Mouse (Mus musculus) cerebellum, adult 9-10 months (tissue): ENCODE measurements around the gene Rgs9.
"Not testable (repeated sequence)": the region's sequence is repeated elsewhere in the genome, so short reads cannot be mapped to it uniquely, and the experiment has no call there.

ENCODE experiments used
- DNase-seq: peaks from one replicate; pipeline ENCODE4 v3.0.0; 2022

Rgs9 gene

DNA sequence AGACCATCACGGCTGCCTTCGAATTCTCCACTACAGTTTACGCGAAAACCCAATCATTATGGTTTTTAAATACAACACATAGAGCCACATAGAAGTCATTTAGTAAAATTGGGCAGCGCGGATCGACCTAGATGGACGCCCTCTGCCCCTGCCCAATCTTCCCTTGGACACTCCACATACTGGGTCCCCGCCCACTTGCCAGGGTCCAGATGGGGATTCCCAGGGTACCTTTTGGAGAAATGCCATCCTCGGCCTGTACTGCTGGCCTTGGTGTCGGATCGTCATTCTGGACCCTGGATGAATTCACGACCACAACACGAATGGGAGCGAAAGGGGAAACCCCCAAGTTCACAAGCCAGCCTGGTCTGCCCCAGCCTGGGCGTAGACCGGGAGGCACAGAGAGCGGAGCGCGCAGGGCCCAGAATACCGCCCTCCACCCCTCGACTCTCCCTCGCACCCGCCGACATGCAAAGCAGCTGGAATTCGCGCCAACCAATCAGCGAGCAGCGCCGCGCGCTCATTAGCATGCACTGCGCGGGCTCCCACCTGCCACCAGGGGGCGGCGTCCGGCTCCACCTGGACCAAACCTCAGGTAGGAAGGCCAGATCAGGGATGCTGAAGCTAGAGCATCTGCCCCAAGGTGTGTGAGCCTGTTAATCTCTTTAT lies at the start of gene Rgs9:
TSS of gene Rgs9 (minus strand) at position 420 of the 666 bp plus-strand sequence.
- DNase-seq = peak; percentile 95

DNA sequence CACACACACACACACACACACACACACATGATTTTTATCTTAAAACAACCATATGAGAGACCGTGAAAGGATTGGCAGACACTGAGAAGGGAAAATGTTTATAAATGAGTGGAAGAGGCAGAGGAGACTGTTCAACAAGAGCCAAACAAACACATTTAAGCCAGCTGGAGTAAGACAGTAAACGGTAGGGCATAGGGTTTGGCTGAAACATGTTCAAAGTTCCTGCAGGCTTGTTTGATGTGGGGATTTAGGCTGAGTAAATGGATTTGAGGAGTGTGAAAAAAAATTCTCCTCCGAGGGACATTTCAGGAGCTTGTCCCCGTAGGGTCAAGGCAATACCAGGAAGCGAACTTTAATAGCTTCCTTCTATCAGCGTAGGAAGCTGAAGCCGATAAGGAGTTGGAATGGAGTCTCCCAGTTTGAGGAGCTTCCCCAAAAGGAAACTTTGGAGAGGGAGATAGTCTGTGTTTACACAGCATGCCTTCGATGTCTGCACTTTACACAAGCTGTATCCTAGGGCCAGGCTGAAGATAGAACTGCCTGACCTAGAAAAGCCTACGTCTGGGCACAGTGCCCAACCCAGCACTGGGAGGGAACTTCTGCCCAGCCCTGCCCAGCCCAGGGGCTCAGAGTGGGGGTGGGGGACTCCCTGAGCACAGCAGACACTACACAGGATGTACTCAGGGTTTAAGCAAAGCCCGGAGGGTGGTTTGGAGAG lies 49.5 kb upstream of the Rgs9 start:
- DNase-seq = peak; percentile 93

DNA sequence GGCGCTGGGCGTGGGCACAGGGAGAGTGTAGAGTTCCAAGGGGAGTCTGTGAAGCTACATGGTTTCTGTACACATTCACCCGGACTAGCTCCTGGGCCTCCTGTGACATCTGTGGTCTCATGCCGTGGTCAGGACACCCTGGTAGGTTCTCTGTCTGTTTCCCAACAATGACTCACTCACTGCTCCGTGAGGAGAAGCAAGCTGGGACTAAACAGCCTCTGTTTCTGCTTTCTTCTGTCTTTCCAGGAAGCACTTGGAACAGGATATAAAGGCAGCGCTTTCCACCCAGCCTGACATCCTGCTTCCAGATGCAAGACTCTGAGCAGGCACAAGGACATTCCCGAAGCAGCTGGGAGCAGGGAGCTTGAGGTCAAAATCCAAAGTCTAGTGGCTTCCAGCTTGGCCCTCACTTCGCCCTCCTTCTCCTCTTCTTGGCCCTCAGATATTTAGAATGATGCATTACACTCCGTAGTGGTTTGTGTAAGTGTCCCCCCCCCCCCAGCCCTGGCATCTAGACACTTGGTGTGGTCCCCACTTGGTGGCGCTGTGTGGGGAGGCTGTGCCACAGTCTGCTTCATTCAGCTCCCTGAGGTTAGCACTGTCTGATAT lies 46.2 kb upstream of the Rgs9 start:
- peak; percentile 71 for DNase-seq

DNA sequence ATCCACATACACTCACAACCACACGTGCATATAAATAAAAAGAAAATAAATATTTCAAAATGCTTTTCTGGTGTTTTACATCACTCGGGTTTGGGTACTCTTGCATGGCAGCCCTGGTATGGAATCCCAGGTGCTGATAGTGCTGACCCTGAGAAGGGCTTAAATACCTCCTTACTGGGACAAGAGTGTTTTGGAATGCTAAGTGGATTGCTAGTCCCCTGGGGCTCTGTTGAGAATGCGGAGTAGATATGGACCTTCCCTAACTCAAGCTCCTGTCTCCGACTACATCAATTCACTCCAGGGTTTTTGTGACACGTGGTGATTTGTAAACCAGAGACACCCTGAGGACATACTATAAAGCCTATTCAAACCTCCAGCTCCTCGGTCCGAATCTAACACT lies 45.6 kb upstream of the Rgs9 start:
- DNase-seq = no peak

DNA sequence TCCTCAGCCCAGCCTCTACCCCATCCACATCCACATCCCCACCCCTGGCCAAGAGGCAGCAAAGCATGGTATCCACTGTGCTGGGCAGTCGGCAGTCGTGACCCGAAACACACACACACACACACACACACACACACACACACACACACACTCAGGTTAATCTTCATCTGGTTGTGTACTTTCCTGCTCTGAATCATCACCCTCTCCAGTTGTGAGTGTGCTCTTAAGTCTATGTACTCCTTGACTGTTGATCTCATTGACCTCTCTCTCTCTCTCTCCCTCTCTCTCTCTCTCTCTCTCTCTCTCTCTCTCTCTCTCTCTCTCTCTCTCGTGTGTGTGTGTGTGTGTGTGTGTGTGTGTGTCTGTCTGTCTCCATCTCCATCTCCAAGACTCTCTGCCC lies 44.7 kb upstream of the Rgs9 start:
- DNase-seq = not testable (repeated sequence)

DNA sequence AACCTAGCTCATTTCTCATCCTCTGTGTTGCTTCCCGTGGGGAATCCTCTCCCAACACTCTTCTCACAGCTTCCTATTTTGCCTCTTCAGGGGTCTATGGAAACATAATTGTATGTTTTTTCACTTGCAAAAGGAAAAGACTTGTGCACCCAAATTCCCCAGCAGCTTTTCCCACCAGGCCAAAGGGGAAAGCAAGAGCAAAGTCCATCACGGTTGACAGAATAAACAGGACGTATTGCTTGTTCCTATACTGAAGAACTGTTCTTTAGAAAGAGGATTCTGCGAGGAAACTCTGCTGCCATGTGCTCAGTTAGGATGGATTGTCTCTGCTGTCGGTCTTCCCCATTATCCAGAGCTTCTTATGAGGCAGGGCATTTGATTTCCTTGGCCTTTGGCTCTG lies 42.6 kb upstream of the Rgs9 start:
- DNase-seq = no peak

DNA sequence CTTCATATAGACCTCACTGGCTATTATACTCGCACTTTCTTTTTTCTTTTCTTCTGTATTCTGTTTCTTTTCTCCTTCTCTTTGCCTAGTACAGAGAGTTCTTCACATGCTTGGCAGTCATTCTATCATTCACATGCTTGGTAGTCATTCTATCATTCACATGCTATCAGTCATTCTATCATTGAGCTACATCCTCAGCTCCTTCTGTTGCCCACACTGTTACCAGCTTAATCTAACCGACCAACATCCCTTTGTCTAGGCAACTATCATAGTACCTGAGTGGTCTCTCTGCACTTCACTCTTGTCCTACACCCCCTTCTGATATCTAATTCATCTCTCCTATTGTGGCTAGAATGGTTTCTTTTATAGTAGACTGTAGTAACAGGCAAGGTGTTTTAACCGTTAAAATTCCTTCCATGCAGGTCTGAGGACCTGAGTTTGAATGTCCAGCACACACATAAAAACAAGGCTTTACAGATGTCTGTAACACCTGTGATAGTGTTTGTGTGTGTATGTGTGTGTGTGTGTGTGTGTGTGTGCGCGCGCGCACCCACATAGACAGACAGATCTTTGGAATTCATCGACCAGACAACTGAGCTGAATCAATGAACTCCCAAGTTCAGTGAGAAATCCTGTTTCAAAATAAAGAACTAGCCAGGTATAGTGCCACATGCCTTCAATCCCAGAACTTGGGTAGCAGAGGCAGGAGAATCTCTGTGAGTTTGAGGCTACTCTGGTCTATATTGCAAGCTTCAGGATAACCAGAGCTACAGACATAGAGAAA lies 41.4 kb upstream of the Rgs9 start:
- DNase-seq = no peak

DNA sequence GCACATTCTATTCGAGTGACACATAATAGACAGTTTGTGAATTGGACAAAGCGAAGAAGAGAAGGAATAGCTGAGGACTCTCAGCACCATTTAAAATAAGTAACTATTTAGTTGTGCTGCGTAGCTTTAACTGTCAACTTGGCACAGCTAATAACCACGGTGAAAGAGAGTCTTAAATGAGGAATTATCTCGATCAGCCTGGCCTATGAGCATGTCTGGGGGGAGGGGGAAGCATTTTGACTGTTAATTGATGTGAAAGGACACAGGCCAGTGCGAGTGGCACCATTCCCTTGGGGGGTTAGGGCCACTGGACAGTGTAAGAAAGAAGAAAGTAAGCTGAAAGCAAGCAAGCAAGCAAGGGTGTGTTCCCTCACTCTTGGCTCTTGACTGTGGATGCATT lies 38.0 kb upstream of the Rgs9 start:
- DNase-seq = no peak

DNA sequence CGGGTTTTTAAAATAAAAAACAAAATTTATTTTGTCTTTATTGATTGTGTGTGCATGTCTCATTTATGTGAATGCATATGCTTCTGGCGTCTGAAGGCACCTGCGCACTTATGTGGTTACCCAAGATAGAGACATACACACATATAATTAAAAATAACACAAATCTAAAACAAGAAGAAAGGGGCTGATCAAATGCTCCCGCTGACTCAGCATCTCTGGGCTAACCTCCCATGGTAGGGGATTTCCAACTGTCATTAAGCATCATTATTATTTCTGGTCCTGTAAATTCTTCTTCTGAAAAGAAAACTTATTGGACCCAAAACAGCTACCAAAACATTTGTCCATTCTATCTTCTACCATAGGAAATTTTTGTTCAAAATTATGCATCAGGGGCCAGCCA lies 36.8 kb upstream of the Rgs9 start:
- no peak for DNase-seq

DNA sequence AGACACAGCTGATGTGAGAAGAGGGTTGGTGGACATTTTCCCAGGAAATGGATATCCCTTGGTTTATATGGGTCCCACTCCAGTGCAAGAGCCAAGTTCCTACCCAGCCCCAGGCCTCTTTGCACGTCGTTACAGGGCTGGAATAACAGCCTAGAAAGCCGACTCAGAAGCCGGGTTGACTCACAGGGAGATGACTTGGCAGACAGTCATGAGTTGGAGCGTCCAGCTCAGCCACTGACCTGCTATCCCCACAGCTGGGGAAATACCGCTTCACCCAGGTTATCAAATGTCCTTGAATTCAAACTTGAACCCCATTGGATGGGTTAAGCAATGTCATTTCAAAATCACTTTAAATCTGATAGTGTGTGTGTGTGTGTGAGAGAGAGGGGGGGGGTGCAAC lies 34.8 kb upstream of the Rgs9 start:
- DNase-seq = peak; percentile 30

DNA sequence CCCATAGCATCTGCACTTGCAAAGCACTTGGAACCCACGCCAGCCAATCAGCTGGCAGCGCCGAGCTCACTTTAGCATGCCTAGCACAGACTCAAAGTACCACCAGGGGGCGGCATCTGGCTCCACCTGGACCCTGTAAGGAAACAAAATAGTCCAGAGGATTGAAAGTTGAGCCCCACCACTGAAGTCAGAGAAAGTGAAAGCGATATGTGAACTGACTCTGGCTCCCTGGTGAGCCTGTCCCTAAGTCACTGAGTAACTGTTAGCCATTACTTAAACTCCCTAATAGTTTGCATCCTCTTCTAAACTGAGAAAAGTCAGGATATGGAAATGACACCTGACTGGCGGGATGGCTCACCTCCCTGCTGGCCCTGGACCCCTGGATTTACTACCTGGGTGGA lies 33.5 kb upstream of the Rgs9 start:
- peak; percentile 94 for DNase-seq

DNA sequence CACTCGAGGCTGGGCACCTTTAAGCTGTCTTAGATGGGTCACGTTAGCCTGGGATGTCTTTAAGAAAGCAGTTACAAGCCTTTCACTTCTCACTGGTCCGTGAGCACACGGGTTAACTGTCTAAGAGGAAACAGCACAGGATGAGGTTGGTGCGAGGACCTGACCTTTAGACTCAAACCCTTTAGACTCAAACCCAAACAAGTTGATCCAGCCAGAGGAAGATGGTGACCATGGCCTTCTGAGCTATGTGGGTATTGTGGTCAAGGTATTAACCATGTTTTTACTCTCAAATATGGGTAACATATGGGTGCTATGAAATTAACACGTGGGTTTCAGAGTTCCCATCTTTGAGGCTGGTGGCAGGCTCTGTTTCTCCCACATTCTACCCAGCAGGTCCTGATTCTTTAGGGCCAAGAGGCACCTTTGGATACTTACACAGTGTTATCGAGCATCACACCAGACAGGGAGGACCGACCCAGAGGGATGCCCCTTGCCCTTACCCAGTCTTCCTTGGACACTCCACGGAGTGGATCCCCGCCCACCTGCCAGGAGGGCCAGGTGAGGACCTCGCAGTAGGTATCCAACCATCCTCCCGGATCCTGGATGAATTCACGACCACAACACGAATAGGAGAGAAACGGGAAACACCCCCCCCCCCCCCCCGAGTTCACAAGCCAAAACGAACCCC lies 32.9 kb upstream of the Rgs9 start:
- DNase-seq = peak; percentile 46

DNA sequence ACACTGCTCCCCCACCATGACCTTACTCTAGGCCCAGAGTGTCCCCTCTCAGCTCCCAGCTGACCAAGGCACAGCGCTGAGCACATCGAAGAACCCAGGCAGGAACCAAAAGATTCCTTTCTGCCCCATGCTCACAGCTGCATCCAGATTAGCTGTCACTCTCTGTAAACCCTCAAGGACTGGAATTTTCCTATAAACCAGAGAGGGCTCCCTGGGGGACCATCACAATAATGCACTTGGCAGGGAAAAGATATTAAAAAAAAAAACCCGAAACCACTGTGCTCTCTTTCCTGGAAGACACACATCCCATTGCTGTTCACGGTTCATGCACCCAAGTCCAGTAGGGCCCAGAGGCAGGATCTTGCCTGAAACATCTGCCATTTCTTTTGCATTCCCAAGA lies 31.4 kb upstream of the Rgs9 start:
- DNase-seq = peak; percentile 16

DNA sequence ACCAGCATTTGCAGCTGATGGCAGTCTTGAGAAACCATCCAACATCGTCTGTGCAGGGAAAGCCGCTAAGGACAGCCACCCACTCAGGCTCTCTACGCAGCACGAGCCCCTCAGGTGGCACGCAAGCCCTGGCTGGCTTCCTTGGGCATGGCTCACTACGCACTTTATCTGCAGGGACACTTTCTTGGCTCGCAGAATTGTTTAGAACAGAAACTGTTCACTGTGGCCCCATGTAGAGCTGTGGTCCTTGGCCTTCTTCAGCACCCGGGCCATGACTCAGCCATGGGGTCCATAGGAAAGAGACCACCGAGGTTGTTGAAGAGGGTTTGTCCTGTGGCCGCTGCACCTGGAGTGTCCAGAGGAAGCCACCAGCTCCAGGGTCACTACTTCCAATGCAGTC lies 30.0 kb upstream of the Rgs9 start:
- peak; percentile 17 for DNase-seq

DNA sequence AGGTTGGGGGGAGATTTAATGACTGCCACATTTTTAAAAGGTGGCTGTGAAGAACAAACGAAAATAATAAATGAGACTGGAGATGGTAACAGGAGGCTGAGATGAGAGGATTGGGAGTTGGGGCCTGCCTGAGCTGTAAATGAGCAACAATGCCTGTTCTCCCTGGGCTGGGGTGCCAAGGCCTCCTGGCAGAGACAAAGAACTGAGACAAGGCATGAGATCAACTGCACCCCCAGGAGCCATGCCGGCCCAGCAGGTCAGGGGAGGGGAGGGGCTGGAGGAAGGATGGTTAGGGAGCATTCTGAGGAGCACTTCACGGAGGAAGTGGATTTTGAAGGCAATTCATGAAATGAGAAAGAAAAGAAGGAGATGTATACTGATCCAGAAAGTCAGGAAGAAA lies 29.5 kb upstream of the Rgs9 start:
- DNase-seq = no peak

DNA sequence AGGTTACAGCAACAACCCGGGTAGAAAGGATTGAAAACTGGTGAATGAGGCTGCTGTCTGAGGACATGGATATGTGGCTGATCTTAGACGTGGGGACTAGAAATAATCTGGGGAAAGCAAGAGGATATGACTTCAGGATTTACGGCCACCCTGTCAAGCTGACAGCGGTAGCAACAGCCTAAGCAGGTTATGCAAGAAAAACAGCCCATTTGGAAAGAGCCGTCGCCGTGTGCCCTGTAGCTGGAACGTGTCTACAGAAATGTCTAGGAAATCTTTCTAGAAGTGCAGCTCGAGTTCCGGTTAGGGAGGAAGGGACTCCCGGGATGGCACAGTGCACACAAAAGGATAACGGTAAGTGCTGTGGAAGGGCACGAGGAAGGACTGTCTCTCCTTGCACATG lies 28.3 kb upstream of the Rgs9 start:
- no peak for DNase-seq

DNA sequence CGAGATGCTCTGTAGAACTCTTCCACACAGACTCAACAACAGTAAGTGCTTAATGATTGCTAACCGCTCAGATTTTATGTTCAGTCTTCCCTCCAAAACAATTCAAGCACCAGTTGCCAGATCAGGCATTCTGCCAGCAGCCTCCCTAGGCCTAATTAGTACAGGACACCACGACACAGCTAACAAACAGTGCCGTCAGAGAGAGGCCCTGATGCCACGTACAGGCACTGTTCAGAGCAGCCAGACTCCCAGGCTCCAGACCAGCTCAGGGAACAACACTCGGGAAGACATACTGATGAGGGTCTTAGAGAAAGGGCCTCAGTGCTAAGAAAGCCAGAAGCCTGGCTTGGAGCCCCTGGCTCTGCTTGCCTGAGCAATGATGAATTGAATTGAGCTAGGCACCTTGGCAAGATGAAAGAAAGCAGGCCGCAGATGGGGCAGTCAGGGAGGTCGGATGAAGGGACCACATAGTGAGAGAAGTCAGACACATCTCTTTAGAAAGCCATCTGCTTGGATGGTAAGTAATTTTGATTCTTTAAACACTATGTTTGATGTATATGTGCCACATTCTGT lies 22.5 kb upstream of the Rgs9 start:
- DNase-seq = peak; percentile 89

DNA sequence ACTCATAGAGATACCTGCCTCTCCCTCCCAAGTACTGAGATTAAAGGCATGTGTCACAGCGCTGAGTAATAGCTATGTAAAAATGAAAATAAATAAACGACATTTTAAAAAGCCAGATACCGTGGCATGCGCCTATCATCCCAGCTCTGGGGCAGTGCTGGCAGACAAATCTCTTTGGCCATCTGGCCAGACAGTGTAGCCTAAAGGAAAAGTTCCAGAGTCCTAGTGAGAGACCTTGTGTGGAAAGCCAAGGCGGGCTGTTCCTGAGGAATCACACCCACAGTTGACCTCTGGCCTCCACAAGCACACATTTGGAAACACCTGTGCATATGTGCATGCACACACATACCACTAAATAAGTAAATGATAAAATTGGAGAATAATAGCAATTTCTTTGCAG lies 22.0 kb upstream of the Rgs9 start:
- peak; percentile 82 for DNase-seq

DNA sequence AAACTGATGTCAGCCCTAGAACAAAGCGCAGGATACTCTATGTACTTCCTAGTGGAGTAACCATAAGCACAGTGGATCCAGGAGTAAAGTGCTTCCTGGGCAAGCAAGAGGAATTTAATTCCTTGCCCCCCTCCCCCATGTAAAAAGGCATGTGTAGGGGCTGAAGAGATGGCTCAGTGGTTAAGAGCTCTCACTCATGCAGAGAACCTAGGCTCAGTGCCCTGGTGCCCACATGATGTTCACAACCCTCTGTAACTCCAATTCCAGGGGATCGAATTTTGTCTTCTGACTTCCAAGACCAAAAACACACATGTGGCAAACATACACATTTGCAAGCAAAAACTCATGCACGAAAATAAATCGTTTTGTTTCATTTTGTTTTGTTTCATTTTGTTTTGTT lies 21.5 kb upstream of the Rgs9 start:
- peak; percentile 28 for DNase-seq

DNA sequence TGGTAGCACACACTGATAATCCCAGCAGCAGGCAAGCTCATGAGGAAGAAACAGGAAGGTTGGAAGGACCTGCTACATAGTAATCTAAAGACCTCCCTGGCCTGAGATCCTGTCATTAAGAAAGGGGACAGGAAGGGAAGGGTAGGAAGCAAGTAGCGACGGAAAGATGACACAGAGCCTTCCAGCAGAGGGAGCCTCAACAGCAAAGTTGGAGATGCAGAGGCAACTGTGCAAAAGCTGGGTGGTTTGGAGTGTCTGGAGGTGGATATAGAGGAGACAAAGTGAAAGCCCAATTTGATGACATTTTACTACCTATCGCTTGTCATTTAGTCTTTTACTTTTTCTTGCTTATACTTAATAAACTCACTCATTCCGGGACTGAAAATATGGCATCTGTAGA lies 19.0 kb upstream of the Rgs9 start:
- peak; percentile 56 for DNase-seq

DNA sequence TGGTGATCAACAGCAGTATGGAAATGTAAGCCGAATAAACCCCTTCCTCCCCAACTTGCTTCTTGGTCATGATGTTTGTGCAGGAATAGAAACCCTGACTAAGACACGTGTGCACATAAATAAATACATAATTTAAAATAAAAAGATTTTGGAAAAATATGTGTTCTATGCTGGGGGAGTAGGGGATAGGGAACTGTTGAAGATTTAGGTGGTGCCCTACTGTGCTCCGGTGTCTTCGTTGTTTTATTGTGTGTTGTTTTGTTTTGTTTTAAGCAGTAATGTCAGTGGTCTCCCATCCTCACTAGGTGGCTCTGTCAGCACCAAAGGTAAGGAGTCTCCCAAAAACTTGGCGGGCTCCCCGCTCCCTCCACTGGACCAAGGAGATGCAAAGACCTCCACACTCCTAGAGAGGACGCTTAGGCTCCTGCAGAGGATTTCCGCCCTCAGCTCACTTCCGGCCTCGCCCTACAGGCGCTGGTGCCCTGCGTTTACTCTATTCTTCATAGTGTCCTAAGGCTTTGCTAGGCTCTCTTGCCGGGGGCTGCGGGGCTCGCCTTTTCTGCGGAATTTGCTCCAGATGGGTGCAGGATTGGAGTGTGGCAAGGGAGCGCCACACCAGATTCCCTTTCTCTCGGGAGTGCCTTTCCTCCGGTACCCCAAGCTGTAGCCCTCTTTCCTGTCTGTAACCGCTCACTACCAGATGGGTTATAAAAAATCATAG lies 14.1 kb upstream of the Rgs9 start:
- peak; percentile 84 for DNase-seq

DNA sequence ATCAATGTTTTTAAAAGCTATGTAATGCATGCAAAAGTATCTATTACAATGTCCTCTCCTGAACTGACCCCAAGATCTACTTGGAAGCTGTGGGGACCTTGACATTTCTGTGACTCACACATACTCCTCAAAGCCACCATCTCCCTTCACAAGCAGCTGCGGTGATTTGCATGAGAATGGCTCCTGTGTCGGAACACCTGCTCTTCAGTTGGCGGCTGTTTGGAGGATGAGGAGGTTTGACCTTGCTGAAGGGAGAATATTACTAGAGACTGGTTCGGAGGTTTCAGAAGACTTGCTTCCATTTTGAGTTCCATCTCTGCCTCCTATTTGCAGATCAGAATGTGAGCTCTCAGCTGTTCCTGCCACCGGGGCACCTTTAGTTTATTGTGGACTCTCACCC lies 7.8 kb upstream of the Rgs9 start:
- no peak for DNase-seq
